Mouse (Mus musculus) adrenal gland, postnatal 14 days (tissue): ENCODE results near the gene Dennd1a. TPM values are rescaled to one million over a fixed set of nuclear protein-coding genes. Genes with fewer than 3 reads are reported as not detected.

Experiments used
- DNase-seq: peaks from one replicate; pipeline ENCODE4 v3.0.0; 2021; ENCODE audit warnings: mixed read lengths
- total RNA-seq: library from RNA; stranded (reverse); gene quantifications from 2 replicates; pipeline ENCODE4 v1.2.3, GENCODE M21; 2021

Gene Dennd1a
- total RNA-seq, 1 experiment from 2014 or later = 22.5 TPM

GRCm38 (mm10) chr2:37814820-37815361, 472.3 kb downstream of the Dennd1a start:
- no peak for DNase-seq

DNA sequence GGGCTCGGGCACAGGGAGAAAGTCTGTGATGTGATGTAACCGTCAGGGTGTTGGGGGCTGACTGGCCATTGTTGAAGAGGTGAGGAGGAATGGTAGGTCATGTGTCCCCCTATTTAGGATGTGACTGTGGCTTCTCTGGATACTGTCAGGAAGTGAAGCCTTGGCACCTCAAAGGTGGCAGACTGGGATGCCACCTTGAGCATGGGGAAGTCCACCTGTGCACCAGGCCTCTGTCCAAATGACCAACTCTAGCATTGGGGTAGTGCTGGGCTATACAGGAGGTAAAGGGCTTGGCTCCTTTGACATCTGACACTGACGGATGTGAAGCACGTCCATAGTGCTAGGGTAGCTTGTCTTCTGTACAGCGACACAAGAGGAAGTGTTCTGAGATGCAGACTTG, 474.8 kb downstream of the Dennd1a start:
- no peak for DNase-seq

GRCm38 (mm10) chr2:37811682-37812081, 475.5 kb downstream of the Dennd1a start:
- no peak for DNase-seq

DNA sequence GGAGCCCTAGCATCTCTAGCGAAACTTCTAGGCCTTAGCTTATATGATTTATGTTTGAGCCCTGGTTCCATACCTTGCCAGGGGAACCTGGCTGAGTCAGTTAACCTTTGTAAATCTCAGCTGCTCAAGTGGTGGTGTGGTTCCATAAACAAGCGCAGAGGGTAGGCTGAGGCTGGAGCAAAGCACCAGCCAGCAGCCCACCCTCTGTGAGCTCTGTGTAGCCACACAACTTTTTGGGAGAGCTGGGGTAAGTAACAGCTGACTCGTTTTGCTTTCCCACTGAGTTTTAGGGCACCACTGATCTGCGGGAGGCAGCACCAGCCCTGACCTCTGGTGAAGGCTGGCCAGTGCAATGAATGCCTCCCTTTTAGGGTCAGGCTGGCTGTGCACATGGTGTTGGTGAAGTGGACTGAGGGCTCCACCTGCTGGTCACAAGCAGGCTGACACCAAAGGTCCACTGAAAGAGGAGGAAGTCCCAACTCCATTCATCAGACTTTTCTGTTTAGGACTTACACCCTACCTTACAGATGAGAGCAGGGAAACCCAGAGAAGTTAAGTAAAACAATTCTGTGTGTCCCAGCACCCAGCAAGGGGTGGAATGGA, 484.5 kb downstream of the Dennd1a start:
- peak; percentile 82 for DNase-seq

DNA sequence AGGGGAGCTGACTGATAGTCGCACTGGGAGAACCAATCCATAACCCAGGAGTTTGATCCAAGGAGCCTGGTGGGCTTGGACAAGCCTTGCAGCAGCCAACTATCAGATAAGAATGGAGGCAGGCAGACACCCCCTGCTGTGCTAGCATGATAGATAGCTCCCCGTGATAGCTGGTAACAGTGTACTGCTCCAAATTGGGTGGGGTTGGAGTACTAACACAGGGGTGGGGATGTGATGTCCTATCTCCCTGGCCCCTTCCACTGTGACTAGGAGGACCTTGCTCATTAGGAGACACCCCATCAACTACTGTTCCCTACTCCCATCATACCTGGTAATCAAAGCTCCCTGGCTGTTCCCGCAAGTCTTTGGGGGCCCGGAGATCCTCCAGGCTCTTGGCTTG, 485.5 kb downstream of the Dennd1a start:
- DNase-seq = no peak

- peak; percentile 52 for DNase-seq
These were observed 488.1 kb downstream of the Dennd1a start for GRCm38 (mm10) chr2:37799137-37799536.

DNA sequence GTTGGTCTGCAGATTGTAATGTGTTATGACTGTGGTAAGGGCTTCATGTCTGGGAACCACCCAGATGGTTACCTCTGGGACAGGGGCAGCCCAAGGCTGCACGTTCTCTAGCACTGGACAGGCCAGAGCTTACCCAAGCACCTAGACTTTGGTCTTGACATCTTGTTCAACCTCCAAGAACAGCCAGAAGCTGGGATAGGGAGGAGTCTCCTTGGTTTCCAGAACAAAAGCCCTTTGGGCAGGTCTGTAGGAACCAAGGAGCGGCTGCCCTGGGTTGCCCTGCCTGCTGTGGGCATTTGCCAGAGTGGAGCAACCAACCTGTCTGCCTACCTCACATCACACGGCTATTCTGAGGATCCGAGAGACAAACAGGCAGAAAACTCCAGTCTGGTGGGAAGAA, 490.1 kb downstream of the Dennd1a start:
- DNase-seq = no peak

GRCm38 (mm10) chr2:37796021-37796420, 491.2 kb downstream of the Dennd1a start:
- no peak for DNase-seq

DNA sequence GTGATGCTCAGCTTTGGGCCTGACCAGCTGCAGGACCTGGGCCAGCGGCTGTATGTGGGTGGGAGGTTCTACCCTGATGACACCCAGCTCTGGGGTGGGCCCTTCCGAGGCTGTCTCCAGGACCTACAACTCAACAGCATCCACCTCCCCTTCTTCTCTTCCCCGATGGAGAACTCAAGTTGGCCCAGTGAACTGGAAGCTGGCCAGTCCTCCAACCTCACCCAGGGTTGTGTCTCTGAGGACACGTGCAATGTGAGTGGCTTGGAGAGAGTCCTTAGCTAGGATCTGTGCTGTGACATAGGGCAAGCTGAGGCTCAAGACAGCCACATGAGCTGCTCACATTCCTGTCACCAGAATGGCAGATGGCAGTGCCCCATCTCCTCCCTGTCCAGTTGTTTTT, 495.9 kb downstream of the Dennd1a start:
- peak; percentile 61 for DNase-seq

- DNase-seq = no peak
These were observed 496.5 kb downstream of the Dennd1a start for GRCm38 (mm10) chr2:37790738-37791137.

GRCm38 (mm10) chr2:37789995-37790394, 497.2 kb downstream of the Dennd1a start:
- DNase-seq = no peak

GRCm38 (mm10) chr2:37789029-37789428, 498.2 kb downstream of the Dennd1a start:
- no peak for DNase-seq

DNA sequence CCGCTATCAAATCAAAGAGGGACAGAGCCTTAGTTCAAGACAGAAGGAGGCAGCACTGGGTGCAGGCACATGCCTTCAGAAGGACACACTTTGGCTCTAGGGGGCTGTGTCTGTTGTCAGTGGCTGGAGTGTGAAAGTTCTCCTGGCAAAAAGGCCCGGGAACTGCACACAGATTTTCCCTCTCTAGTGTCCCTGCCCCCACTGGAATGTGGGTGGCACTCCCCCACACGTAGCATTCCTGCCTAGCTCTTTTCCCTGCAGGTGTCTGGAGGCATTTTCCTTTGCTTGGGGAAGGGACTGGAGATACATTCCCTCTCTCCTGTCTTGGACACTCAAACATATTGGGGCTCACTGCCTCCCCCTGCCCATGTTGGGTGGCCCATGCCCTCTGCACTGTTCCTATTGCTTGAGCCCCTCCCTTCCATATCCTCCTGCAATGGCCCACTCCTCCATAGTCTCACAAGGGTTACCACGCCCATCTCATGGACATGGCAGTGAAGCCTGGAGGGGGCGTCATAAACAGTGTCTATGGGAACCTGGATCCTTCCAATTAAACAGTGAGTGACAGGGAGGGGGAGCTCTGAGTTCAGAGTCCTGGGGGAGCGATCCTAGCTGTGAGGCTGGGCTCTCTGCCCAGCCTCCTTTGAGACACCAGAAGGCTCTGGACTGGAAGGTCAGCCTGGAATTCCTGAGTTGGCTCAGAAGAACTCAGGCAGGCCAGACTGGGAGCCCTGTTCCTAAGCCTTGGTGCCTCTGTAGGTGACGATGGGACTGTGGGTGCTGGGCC, 498.8 kb downstream of the Dennd1a start:
- peak; percentile 53 for DNase-seq

DNA sequence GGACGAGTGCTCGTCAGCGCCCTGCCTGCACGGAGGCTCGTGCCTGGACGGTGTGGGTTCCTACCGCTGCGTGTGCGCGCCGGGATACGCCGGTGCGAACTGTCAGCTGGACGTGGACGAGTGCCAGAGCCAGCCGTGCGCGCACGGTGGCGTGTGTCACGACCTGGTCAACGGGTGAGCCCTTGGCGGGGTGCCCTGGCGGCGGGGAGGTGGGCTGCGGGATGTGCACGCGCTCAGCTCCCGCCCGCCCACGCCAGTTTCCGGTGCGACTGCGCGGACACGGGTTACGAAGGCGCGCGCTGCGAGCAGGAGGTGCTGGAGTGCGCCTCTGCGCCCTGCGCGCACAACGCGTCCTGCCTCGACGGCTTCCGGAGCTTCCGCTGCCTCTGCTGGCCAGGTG, 500.7 kb downstream of the Dennd1a start:
- DNase-seq = peak; percentile 56

DNA sequence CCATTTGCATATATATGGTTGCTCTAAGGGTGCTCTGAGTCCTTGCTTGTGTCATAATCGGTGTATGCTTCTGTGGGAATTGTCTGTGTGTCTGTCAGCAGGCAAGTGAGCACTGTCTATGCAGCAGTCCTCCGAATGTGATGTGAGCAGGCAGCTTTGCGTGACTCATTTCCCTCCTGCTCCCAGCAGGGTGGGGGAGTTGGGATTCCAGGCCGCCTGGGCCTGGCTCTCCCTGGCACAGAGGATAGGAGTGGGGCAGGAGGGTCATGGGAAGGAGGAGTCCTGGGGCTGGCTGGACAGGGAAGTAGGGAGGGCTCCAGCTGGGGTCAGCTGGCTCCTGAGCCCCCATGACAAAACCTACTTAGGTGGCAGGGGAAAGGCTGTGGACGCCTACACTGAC, 502.7 kb downstream of the Dennd1a start:
- no peak for DNase-seq

GRCm38 (mm10) chr2:37782002-37782401, 505.2 kb downstream of the Dennd1a start:
- no peak for DNase-seq

GRCm38 (mm10) chr2:37781421-37781820, 505.8 kb downstream of the Dennd1a start:
- DNase-seq = no peak

- DNase-seq = peak; percentile 83
These were observed 506.8 kb downstream of the Dennd1a start for GRCm38 (mm10) chr2:37780270-37780929.

GRCm38 (mm10) chr2:37777958-37778720, 509.1 kb downstream of the Dennd1a start:
- no peak for DNase-seq

DNA sequence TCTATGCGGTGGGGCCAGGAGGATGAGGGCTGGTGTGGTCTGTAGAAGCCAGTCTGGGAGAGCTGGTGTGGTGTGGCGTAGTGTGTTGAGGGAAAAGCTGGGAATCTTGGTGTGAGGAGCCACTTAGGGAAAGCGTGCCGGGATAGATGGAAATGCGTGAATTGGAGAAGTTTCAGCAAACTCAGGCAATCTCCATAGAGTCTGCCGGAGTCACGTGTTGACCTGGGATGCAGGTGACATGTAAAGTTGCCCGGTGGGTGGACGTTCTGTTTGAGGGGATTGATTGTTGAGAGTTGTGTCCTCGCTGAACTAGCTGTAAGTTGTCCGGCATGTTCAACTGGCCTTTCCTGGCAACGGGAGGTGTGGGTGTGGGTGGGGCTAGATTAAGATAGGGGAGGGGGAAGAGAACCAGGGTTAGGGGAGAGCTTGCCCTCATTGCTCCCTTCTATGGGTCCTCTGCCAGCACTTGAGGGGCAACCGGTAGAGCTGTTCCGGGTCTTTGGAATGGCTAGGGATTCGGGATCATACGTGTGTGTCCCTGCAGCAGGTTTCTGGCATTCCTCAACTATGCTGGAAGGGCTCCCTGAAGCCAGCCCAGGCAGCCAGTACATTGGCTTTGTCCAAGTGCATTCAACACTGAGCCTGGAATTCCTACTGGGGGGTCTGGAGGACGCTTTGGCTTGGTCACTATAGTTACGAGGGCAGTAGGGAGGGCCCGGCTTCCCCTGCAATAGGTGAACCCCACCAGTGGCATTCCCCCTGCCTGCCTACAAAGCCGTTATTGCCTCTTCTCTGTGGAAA, 510.4 kb downstream of the Dennd1a start:
- no peak for DNase-seq

DNA sequence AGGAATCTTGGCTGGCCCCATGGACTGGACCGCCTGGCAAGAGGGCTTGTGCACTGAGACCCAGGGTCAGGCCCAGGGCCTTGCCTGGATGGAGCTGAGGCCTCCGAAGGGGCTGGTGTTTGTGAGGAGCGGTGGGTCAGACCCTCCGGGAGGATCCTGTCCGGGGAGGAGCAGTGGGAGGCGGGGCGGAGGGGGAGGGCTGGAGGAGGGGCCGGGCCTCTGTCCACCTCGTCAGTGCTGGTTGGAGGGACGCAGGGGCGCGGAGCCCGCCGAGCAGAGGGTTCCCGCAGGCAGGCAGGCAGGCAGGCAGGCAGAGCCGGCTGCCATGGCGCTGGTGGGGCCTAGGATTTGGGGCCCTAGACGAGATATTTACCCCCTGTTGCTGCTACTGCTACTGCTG, 511.2 kb downstream of the Dennd1a start, which contains the start of gene Crb2:
Crb2 (plus strand) TSS at position 234 of the 400 bp plus-strand sequence.
- DNase-seq = peak; percentile 25
